Mouse (Mus musculus) kidney, adult 2 months (tissue): Measurements from ENCODE around the gene Plcd3.

Experiments
- CTCF ChIP-seq: fragments of 200-500 bp; conservative IDR thresholded peaks from 2 replicates; pipeline ENCODE4 v1.5.1; 2011; ENCODE audit warnings: low read depth, mild to moderate bottlenecking, control low read depth, low read length, moderate library complexity, mixed read lengths; ENCODE audit not compliant: insufficient read depth, insufficient read length
- POLR2A ChIP-seq: fragments of 200-500 bp; IDR thresholded peaks from one replicate; pipeline ENCODE4 v1.6.1; 2011; ENCODE audit warnings: low read depth, low read length, control low read depth

DNA sequence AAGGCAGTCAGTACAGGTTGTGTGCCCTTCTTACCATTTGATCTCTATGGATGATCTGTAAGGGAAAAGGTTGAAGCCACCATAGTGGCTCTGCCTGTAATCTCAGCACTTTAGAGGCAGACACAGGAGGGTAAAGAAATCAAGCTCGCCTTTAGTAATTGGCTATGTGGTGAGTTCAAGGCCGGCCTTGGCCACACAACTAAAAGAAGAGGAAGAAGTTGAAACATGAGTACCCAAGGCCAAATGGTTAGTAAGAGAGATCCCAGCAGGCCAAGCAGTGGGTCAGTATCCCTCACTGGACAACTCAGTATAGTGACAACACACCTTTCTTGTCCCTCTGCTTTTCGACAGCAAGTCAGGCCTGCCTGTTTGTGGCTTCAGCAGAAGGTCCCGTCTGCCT lies 48.3 kb upstream of the Plcd3 start:
- no peak for TF ChIP-seq CTCF
- no peak for TF ChIP-seq POLR2A
